Mouse (Mus musculus) large intestine, adult 2 months (tissue): ENCODE measurements around the gene Gstp3. TPM values are rescaled to one million over a fixed set of nuclear protein-coding genes. Genes with fewer than 3 reads are reported as not detected.
"Not testable (repeated sequence)": the region's sequence is repeated elsewhere in the genome, so short reads cannot be mapped to it uniquely, and the experiment has no call there.

Experiments used
- DNase-seq: peaks from one replicate; pipeline ENCODE4 v3.0.0-alpha.2; 2012; ENCODE audit warnings: low read depth, low spot score
- WGBS: fragments of 180-500 bp; shearing (Covaris S2); methylation state at CpG from one replicate; pipeline ENCODE4 v1.1.7; 2018; 5-methylcytosine and 5-hydroxymethylcytosine counted together
- polyA plus RNA-seq: library from polyadenylated mRNA; depleted of rRNA; stranded (reverse); fragments of >200 nt; gene quantifications from 2 replicates; pipeline ENCODE4 v1.2.3, GENCODE M21; 2012

Gstp3 gene
- polyA plus RNA-seq, 1 experiment, result 19.4 TPM

GRCm38 (mm10) chr19:4068242-4068641 lies 8.9 kb upstream of the Gstp3 start:
- 46% methylated on average over 2 of the region's 2 CpGs for WGBS
- DNase-seq, result not testable (repeated sequence)

- DNase-seq, result no peak
These were observed 7.5 kb upstream of the Gstp3 start for GRCm38 (mm10) chr19:4066877-4067276.

- DNase-seq, result no peak
- 48% methylated on average over 6 of the region's 6 CpGs for WGBS
These were observed 6.9 kb upstream of the Gstp3 start for GRCm38 (mm10) chr19:4066280-4066679.

- not testable (repeated sequence) for DNase-seq
- WGBS, result 0% methylated on average over 7 of the region's 11 CpGs
These were observed 5.1 kb upstream of the Gstp3 start for GRCm38 (mm10) chr19:4064501-4064900.

GRCm38 (mm10) chr19:4063357-4063756 lies 4.0 kb upstream of the Gstp3 start:
- WGBS, result 33% methylated on average over 4 of the region's 4 CpGs
- not testable (repeated sequence) for DNase-seq

- DNase-seq, result no peak
- 83% methylated on average over 6 of the region's 6 CpGs for WGBS
These were observed 1.6 kb upstream of the Gstp3 start for GRCm38 (mm10) chr19:4060899-4061465.

- WGBS, result 81% methylated on average over 8 of the region's 8 CpGs
- DNase-seq, result not testable (repeated sequence)
These were observed 902 bp upstream of the Gstp3 start for GRCm38 (mm10) chr19:4060044-4060898.

- 91% methylated on average over 5 of the region's 5 CpGs for WGBS
- DNase-seq, result no peak
These were observed 788 bp downstream of the Gstp3 start for GRCm38 (mm10) chr19:4058581-4058980.

GRCm38 (mm10) chr19:4057962-4058361 lies 1.4 kb downstream of the Gstp3 start:
- DNase-seq, result no peak
- WGBS, result 98% methylated on average over 7 of the region's 7 CpGs

- DNase-seq, result no peak
- 83% methylated on average over 13 of the region's 13 CpGs for WGBS
These were observed 2.0 kb downstream of the Gstp3 start for GRCm38 (mm10) chr19:4057389-4057788.

GRCm38 (mm10) chr19:4056727-4057126 lies 2.6 kb downstream of the Gstp3 start:
- DNase-seq, result no peak
- WGBS, result 58% methylated on average over 4 of the region's 4 CpGs

GRCm38 (mm10) chr19:4055947-4056693 lies 3.2 kb downstream of the Gstp3 start:
- no peak for DNase-seq
- 34% methylated on average over 15 of the region's 15 CpGs for WGBS

- 29% methylated on average over 8 of the region's 8 CpGs for WGBS
- no peak for DNase-seq
These were observed 4.0 kb downstream of the Gstp3 start for GRCm38 (mm10) chr19:4055216-4055946.

GRCm38 (mm10) chr19:4054613-4055012 lies 4.8 kb downstream of the Gstp3 start:
- no peak for DNase-seq
- WGBS, result 87% methylated on average over 5 of the region's 5 CpGs

GRCm38 (mm10) chr19:4052516-4053030 lies 6.8 kb downstream of the Gstp3 start:
- 70% methylated on average over 5 of the region's 5 CpGs for WGBS
- DNase-seq, result no peak

- WGBS, result 55% methylated on average over 10 of the region's 10 CpGs
- DNase-seq, result no peak
These were observed 7.4 kb downstream of the Gstp3 start for GRCm38 (mm10) chr19:4051741-4052515.

GRCm38 (mm10) chr19:4051016-4051415 lies 8.4 kb downstream of the Gstp3 start:
- no peak for DNase-seq
- WGBS, result 97% methylated on average over 5 of the region's 5 CpGs

GRCm38 (mm10) chr19:4049069-4049468 lies 10.3 kb downstream of the Gstp3 start:
- WGBS, result 80% methylated on average over 5 of the region's 5 CpGs
- not testable (repeated sequence) for DNase-seq

GRCm38 (mm10) chr19:4047859-4048258 lies 11.5 kb downstream of the Gstp3 start:
- no peak for DNase-seq
- WGBS, result 19% methylated on average over 4 of the region's 4 CpGs
